Mouse (Mus musculus): ENCODE measurements around the gene Col5a1. TPM values are rescaled to one million over a fixed set of nuclear protein-coding genes. Genes with fewer than 3 reads are reported as not detected.

Col5a1 gene
- total RNA-seq, 2 experiments from 2014 or later = 204 to 280 TPM

- no peak for DNase-seq
These were observed 623 bp upstream of the Col5a1 start for GRCm38 (mm10) chr2:27885456-27886147.

GRCm38 (mm10) chr2:27886608-27887460 lies 609 bp downstream of the Col5a1 start:
- peak; percentile 55 for DNase-seq

- no peak for DNase-seq
These were observed 1.4 kb downstream of the Col5a1 start for GRCm38 (mm10) chr2:27887461-27888264.

DNA sequence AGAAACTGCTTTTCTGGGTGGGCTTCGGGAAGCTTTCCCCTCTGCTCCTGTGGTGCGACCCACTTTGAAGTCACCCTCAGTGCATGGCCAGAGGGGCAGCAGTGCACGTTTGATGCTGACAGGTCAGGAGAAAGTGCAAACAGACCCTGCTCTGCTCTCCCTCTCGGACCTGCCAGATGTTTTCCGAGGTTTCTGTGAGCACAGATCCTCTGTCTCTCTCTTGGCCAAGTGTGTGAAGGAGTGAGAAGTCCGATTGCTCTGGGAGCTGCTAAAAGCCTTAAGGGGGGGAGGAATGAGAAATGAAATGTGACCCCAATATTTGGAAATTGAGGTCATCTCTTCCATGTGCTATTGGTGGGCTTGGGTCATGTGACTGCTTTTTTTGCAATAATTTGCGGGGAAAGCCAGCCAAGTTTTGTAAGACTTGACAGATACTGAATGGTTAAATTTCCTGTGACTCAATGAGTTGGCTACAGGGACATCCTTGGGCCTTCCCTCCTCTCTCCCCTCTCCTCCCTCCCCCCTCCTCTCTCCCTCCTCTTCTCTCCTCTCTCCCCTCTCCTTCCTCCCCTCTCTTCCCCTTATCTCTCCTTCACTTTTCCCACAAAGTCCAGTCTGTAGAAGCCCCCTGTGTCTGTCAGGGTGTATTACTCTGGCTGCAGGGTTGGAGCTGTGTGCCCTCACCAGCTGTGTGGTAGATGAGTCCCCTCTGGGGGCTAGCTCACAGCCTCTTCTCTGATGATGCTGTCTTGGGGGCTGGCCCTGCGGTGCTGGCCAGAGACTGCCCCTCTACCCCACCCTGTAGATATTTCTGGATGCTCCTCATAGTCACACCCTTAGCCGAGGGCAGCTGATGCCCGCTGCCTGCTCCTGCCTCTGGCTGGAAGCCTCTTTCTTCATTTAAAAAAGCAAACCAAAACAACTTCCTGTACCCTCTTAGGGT lies 2.6 kb downstream of the Col5a1 start:
- peak; percentile 52 for DNase-seq

GRCm38 (mm10) chr2:27891922-27892541 lies 5.8 kb downstream of the Col5a1 start:
- no peak for DNase-seq

- no peak for DNase-seq
These were observed 6.8 kb downstream of the Col5a1 start for GRCm38 (mm10) chr2:27893015-27893414.

GRCm38 (mm10) chr2:27894986-27895385 lies 8.8 kb downstream of the Col5a1 start:
- no peak for DNase-seq

DNA sequence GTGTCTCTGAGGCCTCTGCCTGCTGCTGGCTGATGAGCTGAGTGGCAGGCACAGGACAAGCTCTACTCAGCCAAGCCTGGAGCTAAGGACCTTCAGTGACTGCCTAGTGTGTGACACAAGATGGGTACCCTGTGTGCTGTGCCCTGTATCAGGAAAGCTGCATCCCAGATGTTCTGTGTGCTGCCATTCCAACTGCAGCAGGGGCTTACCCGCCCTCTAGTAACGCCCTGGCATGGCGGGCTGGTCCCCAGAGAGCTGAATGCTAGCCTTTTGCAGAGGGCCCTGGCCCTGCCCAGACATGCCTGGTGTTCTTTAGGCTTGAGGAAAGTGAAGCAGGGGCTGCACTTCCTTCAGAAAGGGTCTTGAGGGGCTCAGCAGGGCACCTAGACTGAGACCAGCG lies 9.4 kb downstream of the Col5a1 start:
- no peak for DNase-seq

DNA sequence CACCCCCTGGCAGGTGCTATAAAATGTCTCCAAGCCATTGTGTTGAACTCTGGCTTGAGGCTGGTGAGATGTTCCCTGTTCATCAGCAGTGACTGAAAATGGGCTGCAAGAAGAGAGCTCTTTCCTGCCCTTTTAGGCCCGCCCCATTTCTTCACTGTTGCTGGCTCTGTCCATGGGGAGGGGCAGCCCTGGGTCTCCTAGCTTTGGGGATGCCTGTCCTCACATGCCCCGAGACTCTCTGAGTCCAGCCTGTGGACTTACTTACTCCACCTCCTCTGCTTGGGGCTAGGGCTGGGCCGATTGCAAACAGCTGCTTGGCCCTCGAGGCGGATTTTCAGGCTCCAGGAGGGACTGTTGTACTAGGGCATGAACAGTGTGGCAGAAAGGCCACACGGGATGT lies 10.9 kb downstream of the Col5a1 start:
- peak; percentile 45 for DNase-seq

DNA sequence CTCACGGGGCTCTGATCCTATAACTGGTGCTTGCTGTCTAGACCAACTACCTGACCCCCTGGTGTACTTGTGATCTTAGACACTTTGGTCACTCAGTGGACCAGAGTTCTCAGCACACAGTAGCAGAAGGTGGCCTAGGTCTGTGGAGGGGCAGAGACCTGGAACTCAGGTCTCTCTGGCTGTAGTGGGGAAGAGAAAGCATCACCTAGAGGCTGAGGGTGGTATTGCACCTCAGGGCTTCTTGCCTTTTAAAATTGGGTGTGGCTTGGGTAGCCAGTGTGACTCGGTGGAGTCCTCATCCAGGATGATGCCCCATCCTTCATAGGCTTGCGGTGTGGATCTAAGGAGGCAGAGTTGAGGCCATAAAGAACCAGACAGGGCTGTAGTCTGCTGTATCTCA lies 13.7 kb downstream of the Col5a1 start:
- DNase-seq = no peak

- no peak for DNase-seq
These were observed 14.9 kb downstream of the Col5a1 start for GRCm38 (mm10) chr2:27901076-27901475.

DNA sequence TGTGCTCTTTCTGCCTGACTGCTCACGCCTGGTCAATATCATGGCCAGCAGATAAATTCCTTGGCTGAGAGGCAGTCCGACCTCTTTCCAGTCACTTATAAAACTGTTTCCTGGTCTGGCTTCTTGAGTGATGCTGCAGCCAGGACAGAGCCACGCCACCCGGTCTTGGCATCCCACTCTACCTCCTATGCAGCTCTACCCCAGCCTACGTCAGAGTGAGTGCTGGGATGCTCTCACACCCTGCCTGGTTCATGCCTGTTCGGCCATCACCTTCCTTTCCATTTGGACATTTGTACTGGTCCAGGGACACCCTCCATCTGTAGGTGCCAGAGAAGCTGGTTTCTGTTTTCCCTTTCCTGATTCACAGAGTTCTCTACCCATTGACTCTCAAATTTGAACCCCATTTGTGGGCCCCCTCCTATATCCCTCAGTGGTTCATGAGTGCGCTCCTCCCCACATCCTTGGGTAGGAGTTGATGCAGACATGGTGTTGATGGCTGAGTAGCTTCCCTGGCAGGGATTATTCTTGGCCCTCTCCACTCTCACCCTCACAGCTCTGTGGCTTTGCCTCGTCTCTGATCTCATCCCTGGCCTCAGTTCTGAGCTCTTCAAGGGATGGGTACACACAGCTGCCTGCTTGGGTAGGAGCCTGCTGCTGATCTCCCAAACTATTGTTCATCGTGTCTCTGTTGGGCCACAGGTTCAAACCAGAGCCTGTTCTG lies 15.5 kb downstream of the Col5a1 start:
- no peak for DNase-seq

GRCm38 (mm10) chr2:27902318-27902717 lies 16.1 kb downstream of the Col5a1 start:
- no peak for DNase-seq

GRCm38 (mm10) chr2:27905411-27905810 lies 19.2 kb downstream of the Col5a1 start:
- DNase-seq = no peak

DNA sequence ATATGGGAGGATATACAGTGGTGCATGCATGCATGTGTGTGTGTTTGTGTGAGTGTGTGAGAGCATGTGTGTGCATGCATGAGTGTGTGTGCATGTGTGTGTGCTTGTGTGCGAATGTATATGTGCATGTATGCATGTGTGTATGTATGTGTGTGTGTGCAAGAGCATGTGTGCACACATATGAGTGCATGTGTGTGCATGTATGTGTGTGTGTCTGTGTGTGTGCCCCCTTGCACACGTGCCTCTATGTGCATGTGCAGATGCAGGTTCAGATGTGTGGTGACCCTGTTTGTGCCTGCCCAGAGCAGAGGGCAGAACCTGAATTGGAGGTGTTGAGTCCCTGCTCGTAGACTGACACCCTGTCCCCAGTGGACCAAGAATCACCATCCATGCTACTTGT lies 24.3 kb downstream of the Col5a1 start:
- DNase-seq = no peak

DNA sequence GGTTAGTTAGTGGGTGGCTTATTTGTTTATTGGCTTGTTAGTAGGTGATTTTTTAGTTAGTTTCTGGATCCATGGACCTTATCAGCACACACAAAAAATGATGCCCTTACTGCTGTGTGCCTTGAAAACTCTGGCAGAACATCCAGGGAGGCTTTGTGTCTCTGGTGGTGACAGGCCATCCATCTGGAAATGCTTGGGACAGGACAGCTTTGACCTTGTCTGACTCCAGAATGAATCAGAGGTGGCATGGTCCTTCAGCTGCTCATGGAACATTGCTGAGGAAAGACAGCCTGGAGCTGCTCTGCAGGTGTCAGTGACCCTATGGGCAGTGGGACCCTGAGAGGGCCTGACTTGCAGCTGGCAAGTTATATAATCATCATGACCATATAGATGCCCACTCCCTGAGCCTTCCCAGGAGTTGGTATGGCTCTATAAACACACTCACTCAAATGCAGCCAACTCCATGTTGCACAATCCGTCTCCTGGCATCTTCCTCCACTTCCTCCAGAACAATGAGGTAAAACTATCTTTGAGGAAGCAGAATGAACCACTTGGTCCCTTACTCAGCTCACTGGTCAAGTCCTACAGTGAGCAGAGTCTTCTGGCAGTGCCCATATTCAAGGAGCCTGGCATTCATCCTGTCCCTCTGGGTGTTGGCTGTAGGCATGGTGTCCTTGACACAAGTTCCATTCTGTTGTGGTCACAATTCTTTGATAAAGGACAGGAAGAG lies 26.5 kb downstream of the Col5a1 start:
- DNase-seq = no peak

DNA sequence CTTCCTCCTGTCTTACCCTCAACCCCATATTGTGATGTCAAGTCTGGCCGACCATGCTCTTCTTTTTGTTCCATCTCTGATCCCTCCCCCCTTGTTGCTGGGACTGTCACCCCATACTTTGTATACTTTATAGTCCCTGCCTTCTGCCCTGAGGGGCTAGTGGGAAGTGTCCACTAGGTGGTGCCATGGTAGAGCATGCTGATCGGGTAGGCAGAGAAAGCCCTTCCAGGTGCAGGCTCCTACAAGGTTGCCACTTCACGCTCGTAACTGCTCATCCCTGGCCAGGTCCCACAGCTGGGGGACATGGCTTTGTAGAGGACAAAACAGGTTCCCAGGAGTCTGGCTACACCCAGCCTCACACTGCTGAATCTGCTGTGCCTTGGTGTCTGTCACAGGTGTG lies 29.5 kb downstream of the Col5a1 start:
- DNase-seq = no peak

DNA sequence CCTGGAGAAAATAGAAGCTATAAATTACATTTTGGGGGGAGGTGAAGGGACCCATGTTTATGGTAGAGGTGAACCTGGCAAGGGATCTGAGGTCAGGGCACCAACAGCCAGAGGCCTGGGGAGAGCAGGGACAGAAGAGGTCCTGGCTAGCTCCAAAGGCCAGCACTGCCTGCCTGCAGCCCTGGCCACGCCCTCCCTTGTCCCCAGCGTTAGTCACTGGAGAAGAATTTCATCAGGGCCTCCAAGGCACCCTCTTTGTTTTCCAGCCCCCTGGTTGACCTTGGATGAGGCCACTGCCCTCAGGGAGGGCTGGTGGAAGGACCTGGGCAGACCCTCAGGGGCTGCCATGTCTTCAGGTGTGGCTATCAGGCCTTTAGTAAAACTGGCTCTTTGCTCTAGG lies 30.1 kb downstream of the Col5a1 start:
- no peak for DNase-seq

DNA sequence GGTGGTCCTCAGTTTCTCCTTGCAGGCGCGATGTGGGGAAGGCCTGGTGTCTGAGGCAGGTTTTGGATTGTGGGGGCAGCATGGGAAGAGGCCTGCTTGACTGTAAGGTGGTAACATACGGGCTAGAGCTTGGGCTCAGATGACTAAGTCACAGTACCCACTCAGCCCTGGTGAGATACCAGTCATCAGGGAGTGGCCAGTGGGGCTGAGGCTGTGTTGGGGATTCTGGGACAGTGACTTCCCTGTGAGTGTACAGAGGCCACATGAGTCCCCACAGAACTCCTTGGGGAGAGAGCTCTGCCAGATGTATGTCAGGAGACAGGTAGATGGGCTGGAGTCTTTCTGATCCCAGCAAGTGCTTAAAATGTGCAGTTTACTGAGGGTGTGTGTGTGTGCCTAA lies 31.0 kb downstream of the Col5a1 start:
- no peak for DNase-seq

GRCm38 (mm10) chr2:27918106-27918505 lies 31.9 kb downstream of the Col5a1 start:
- no peak for DNase-seq
